Mouse (Mus musculus) cortical plate, adult 2 months (tissue): ENCODE data around the gene Gcdh. TPM values are rescaled to one million over a fixed set of nuclear protein-coding genes. Genes with fewer than 3 reads are reported as not detected.

Experiments
- H3K27ac ChIP-seq: fragments of 200-500 bp; 2 replicates; pipeline ENCODE4 v1.5.1; 2012; ENCODE audit warnings: low read length, control low read depth, inconsistent platforms; ENCODE audit not compliant: insufficient read depth
- H3K4me1 ChIP-seq: fragments of 200-500 bp; 2 replicates; pipeline ENCODE4 v1.6.1; 2011; ENCODE audit warnings: low read length; ENCODE audit not compliant: control insufficient read depth, insufficient read depth
- H3K4me3 ChIP-seq: fragments of 200-500 bp; 2 replicates; pipeline ENCODE4 v1.5.1; 2011; ENCODE audit warnings: mild to moderate bottlenecking, low read length, control low read depth; ENCODE audit not compliant: insufficient read depth
- CTCF ChIP-seq: fragments of 200-500 bp; IDR thresholded peaks from 2 replicates; pipeline ENCODE4 v1.5.1; 2011; ENCODE audit warnings: mild to moderate bottlenecking, control low read depth, low read length; ENCODE audit not compliant: insufficient read depth; ENCODE audit errors: extremely low read depth
- POLR2A ChIP-seq: fragments of 200-500 bp; IDR thresholded peaks from 2 replicates; pipeline ENCODE4 v1.6.1; 2011; ENCODE audit warnings: mild to moderate bottlenecking, low read length, control low read depth; ENCODE audit not compliant: insufficient read depth; ENCODE audit errors: extremely low read depth
- polyA plus RNA-seq: library from polyadenylated mRNA; depleted of rRNA; stranded (reverse); fragments of >200 nt; gene quantifications from 2 replicates; pipeline ENCODE4 v1.2.3, GENCODE M21; 2012

Gcdh gene
- polyA plus RNA-seq, 1 experiment: 81.5 TPM

GRCm38 (mm10) chr8:84846722-84847572 lies 46.8 kb downstream of the Gcdh start, which contains the start of gene Calr:
Calr (minus strand) TSS chr8:84846934.
- TF ChIP-seq CTCF (no peak), POLR2A (peak; percentile 99)
- Histone ChIP-seq H3K27ac (peak within 1 kb of the TSS; percentile 13), H3K4me1 (no peaks in the 10 kb centered on the region), H3K4me3 (peak within 1 kb of the TSS; percentile 86)

- H3K4me3 ChIP-seq: peak overlapping the region; percentile 86
- H3K27ac ChIP-seq: peak overlapping the region; percentile 13
- no peak for TF ChIP-seq CTCF
- no peak for TF ChIP-seq POLR2A
- H3K4me1 ChIP-seq: no peaks in the 10 kb centered on the region
Observed at GRCm38 (mm10) chr8:84846094-84846721, 47.5 kb downstream of the Gcdh start.

DNA sequence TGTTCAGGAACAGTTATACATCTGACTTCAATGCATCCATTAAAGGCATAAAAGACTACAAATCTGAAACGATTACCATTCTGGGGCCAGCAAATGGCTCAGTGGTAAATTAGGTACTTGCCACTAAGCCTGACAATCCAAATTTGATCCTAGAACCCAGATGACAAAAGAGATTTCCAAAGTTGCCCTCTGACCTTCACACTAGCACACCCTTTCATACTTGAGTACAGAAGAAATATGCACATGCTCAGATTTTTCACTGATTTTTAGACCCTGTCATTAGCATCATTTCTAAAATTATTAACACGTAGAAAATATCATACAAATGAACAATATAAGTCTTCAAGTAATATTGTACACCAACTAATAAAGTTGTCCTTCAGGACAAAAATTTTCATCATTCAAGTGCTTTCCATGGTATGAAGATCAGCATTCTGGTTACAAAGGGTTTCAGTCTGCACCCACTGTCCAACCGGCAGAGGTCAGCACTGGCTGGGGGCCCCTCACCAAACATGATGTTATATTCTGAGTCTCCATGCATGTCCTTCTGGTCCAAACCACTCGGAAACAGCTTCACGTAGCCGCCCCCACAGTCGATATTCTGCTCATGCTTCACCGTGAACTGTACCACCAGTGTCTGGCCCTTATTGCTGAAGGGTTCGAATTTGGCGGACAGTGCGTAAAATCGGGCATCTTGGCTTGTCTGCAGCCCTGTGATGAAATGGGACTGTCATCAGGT lies 48.2 kb downstream of the Gcdh start:
- peak overlapping the region; percentile 86 for H3K4me3 ChIP-seq
- H3K27ac ChIP-seq: 0 out of 2 replicates have a peak overlapping the region, but pooled peaks have one; percentile 13
- TF ChIP-seq CTCF (0 out of 2 replicates have a peak, but pooled peaks have one; percentile 16), POLR2A (no peak)
- no peaks in the 10 kb centered on the region for H3K4me1 ChIP-seq

GRCm38 (mm10) chr8:84844397-84845070 lies 49.2 kb downstream of the Gcdh start:
- TF ChIP-seq CTCF (no peak), POLR2A (no peak)

DNA sequence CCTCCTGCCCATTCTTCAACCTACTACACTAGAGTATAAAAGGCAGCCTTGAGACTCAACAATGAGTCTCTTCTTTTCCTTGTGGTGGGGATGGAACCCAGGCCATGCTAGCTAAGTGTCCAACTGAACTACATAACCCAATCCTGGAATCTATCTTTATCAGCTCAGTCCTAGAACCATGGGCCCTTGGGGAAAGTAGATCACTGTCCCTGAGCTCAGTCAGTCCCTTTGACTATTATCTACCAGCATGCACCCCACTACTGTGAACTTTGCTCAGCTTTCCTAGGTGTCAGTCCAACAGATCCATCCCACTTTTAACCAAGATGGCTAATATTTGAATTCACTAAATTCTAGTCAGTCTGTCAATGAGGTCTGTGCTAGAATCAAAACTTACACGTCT lies 52.2 kb downstream of the Gcdh start:
- Histone ChIP-seq H3K4me3 (no peak overlapping the region), H3K4me1 (no peaks in the 10 kb centered on the region), H3K27ac (no peak overlapping the region)
- TF ChIP-seq CTCF (no peak), POLR2A (no peak)

More at GRCm38 (mm10) chr8:84844397-84845070, 49.2 kb downstream of the Gcdh start:
- H3K4me3 ChIP-seq: no peak overlapping the region; the same call in 1 of the 2 replicates
- no peak overlapping the region for H3K27ac ChIP-seq
- H3K4me1 ChIP-seq: no peaks in the 10 kb centered on the region

- H3K4me1 ChIP-seq: no peaks in the 10 kb centered on the region
- H3K27ac ChIP-seq: no peak within 1 kb of the TSS
- peak; percentile 77 for TF ChIP-seq POLR2A
- no peak for TF ChIP-seq CTCF
- H3K4me3 ChIP-seq: peak within 1 kb of the TSS; percentile 76
Observed at GRCm38 (mm10) chr8:84840248-84840999, 53.3 kb downstream of the Gcdh start, which contains the start of gene Rad23a. Rad23a (minus strand) TSS chr8:84840665.

DNA sequence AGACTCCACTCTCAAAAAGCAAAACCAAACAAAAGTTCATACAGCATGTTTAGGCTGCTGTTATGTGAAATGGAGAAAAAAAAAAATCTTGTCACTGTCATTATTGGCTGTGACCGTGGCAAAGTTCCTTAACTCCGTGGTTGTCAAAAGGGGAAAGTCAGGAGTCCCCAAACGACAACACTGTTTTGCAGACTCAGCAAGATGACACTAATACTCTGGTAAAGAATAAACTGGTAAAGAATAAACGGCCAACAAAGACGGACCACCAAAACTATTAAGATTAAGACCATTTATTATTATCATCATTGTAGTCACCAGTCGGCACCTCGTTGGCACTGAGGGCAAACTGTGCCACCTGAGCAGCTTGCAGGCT lies 53.9 kb downstream of the Gcdh start:
- H3K4me1 ChIP-seq: no peaks in the 10 kb centered on the region

DNA sequence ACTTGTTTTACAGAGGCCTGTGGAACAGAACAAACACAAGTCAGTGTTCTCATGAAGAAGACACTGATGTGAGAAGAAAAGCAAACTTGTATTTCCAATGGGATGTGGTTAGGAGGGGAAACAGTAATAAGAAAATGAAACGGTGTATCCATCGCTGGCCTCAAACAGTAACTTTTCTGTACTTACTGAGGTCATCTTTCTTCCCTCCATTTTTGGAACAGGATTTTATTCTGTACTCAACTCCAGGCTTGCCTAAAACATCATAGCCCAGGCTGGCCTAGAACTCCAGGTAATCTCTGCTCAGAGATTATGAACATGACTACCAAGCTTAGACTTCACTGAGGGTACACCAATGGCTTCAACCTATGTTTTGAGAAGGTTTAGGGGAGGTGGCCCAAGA lies 54.3 kb downstream of the Gcdh start:
- Histone ChIP-seq H3K27ac (no peak overlapping the region), H3K4me1 (no peaks in the 10 kb centered on the region), H3K4me3 (peak overlapping the region; percentile 76; the same call in 1 of the 2 replicates)
- TF ChIP-seq POLR2A (no peak), CTCF (no peak)

More for the DNA sequence above, 53.9 kb downstream of the Gcdh start:
- H3K27ac ChIP-seq: no peak overlapping the region
- H3K4me3 ChIP-seq: peak overlapping the region; percentile 76
- TF ChIP-seq CTCF: no peak
- no peak for TF ChIP-seq POLR2A
